Mouse (Mus musculus): ENCODE results near the gene Olfr516. TPM values are rescaled to one million over a fixed set of nuclear protein-coding genes. Genes with fewer than 3 reads are reported as not detected.

The Olfr516 gene
- polyA plus RNA-seq, 1 experiment from 2014 or later = 0.15 TPM

Other genes with a start within 250 kb of the Olfr516 start
- gene Olfr506, start 239.7 kb downstream of the Olfr516 start, polyA plus RNA-seq (2014; fragmentation: Nextera tagmentation; extraction: Ambion mirVana) = 0.16 TPM in 1 of 2 replicates, not detected in the other
- not detected in 2 replicates for gene Olfr507, start 228.7 kb downstream of the Olfr516 start, polyA plus RNA-seq (2014; fragmentation: Nextera tagmentation; extraction: Ambion mirVana)
- not detected in 2 replicates for gene Olfr508, start 220.5 kb downstream of the Olfr516 start, polyA plus RNA-seq (2014; fragmentation: Nextera tagmentation; extraction: Ambion mirVana)
- gene Olfr509, start 198.6 kb downstream of the Olfr516 start, polyA plus RNA-seq (2014; fragmentation: Nextera tagmentation; extraction: Ambion mirVana) = 0.05 and 0.08 TPM in 2 replicates
- not detected in 2 replicates for gene Olfr510, start 184.1 kb downstream of the Olfr516 start, polyA plus RNA-seq (2014; fragmentation: Nextera tagmentation; extraction: Ambion mirVana)
- gene Olfr512, start 137.2 kb downstream of the Olfr516 start, polyA plus RNA-seq (2014; fragmentation: Nextera tagmentation; extraction: Ambion mirVana) = 0.20 TPM in 1 of 2 replicates, not detected in the other
- 0.14 TPM in 1 of 2 replicates, not detected in the other for gene Olfr513, start 99.6 kb downstream of the Olfr516 start, polyA plus RNA-seq (2014; fragmentation: Nextera tagmentation; extraction: Ambion mirVana)
- gene Olfr514, start 24.5 kb downstream of the Olfr516 start, polyA plus RNA-seq (2014; fragmentation: Nextera tagmentation; extraction: Ambion mirVana) = not detected in 2 replicates
- not detected in 2 replicates for gene Olfr517, start 21.9 kb upstream of the Olfr516 start, polyA plus RNA-seq (2014; fragmentation: Nextera tagmentation; extraction: Ambion mirVana)
- gene Olfr518, start 34.5 kb upstream of the Olfr516 start, polyA plus RNA-seq (2014; fragmentation: Nextera tagmentation; extraction: Ambion mirVana) = 0.07 TPM in 1 of 2 replicates, not detected in the other
- not detected in 2 replicates for gene Olfr519, start 43.9 kb upstream of the Olfr516 start, polyA plus RNA-seq (2014; fragmentation: Nextera tagmentation; extraction: Ambion mirVana)
- gene Nlrp10, start 79.6 kb upstream of the Olfr516 start, polyA plus RNA-seq (2014; fragmentation: Nextera tagmentation; extraction: Ambion mirVana) = 0.08 and 0.13 TPM in 2 replicates
- 107 and 110 TPM in 2 replicates for gene Eif3f, start 83.9 kb upstream of the Olfr516 start, polyA plus RNA-seq (2014; fragmentation: Nextera tagmentation; extraction: Ambion mirVana)
- 5.6 and 6.8 TPM in 2 replicates for gene Tub, start 99.8 kb upstream of the Olfr516 start, polyA plus RNA-seq (2014; fragmentation: Nextera tagmentation; extraction: Ambion mirVana)
- gene Ric3, start 232.8 kb upstream of the Olfr516 start, polyA plus RNA-seq (2014; fragmentation: Nextera tagmentation; extraction: Ambion mirVana) = 2.6 and 4.7 TPM in 2 replicates

Data from embryonic facial prominence, embryonic 14.5 days (tissue).